Mouse (Mus musculus): ENCODE measurements around the gene Rapsn. TPM values are rescaled to one million over a fixed set of nuclear protein-coding genes. Genes with fewer than 3 reads are reported as not detected.
A peak's percentile ranks its signal among the peaks of the same experiment; 100 is the strongest.
"Not testable (repeated sequence)": the region's sequence is repeated elsewhere in the genome, so short reads cannot be mapped to it uniquely, and the experiment has no call there.

The Rapsn gene
- 24.0 and 34.6 TPM in 2 replicates for polyA plus RNA-seq (2015; fragmentation: Nextera tagmentation; extraction: Ambion mirVana)

DNA sequence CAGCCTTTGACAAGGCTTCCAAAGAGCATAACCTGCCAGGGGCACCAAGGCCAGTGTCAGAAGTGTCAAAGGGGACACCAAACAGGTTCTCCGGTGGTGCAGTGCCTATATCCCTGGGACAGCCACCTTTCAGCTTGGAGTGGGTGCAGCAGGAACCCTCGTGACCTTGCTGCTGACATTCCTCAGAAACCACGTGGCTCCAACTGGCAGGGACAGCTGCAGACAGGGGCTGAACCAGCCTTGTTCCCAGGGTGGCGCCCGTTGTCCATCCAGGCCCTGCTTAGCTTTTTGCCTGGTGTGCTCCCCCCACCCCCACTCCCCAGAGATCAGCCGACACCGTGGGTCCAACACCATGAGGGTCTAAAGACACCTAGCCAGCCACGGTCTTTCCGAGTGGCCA is at the start of gene Rapsn:
TSS of gene Rapsn (plus strand) at position 236 of the 400 bp plus-strand sequence.
- no peak within 1 kb of the TSS for H3K9ac ChIP-seq
- WGBS = 50% methylated on average over 9 of the region's 9 CpGs
- no peak within 1 kb of the TSS for H3K4me3 ChIP-seq (replicated peaks)
- no peak within 1 kb of the TSS for H3K27ac ChIP-seq (replicated peaks)
- ATAC-seq (ENCODE audit: insufficient number of reproducible peaks, low FRiP score, low TSS enrichment, low read depth) = 0 out of 2 replicates have a peak, but pooled peaks have one; percentile 55
- H3K9me3 ChIP-seq (replicated peaks) = no peaks in the 10 kb centered on the region
- no peak within 1 kb of the TSS; the same call in 1 of the 2 replicates for H3K4me2 ChIP-seq (replicated peaks)
- no peaks in the 10 kb centered on the region for H3K27me3 ChIP-seq
- H3K4me1 ChIP-seq = no peaks in the 10 kb centered on the region
- H3K36me3 ChIP-seq = no peaks in the 10 kb centered on the region

DNA sequence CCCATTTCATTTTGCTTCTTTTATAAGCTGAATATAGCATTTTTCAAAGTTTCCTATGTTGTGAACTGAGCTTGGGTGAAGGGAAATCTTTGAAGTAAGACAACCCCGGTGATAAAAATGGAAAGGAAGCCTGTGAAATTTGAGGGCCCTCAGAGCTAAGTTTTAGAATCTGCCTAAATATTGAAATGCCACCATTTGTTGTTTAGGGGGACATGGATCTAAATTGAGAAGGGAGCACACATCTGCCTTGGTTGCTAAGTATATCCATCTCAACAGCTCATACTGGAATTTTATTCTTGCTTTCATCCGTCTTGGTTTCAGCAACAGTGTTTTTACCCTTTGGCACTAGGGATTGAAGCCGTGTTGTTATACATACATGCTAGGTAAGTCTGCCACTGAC is 49.4 kb upstream of the Rapsn start:
- Histone ChIP-seq H3K9ac (no peak overlapping the region), H3K27ac (replicated peaks) (no peak overlapping the region), H3K4me1 (no peaks in the 10 kb centered on the region), H3K4me2 (replicated peaks) (no peak overlapping the region), H3K27me3 (no peaks in the 10 kb centered on the region), H3K4me3 (replicated peaks) (no peak overlapping the region), H3K36me3 (no peaks in the 10 kb centered on the region), H3K9me3 (replicated peaks) (no peaks in the 10 kb centered on the region)
- 82% methylated on average over 3 of the region's 3 CpGs for WGBS
- no peak for ATAC-seq (ENCODE audit: insufficient number of reproducible peaks, low FRiP score, low TSS enrichment, low read depth)

DNA sequence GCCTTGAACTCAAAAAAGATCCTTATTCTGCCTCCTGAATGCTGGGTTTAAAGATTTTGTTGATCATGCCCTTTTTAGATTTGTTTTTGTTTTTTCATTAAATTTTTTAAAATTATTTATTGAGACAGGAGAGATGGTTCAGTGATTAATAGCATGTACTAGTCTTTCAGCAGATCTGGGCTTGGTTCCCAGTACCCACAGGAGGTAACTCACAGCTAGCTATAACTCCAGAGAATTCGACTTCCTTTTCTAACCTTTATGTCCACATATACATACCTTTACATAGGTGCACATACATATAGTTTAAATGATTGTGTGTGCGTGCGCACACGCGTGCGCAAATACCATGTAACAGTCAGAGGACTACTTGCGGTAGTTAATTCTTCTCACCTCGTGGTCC is 26.9 kb upstream of the Rapsn start:
- 98% methylated on average over 8 of the region's 8 CpGs for WGBS
- peaks cover 73% of the 10 kb centered on the region for H3K36me3 ChIP-seq
- no peak overlapping the region for H3K4me3 ChIP-seq (replicated peaks)
- ATAC-seq (ENCODE audit: insufficient number of reproducible peaks, low FRiP score, low TSS enrichment, low read depth) = no peak
- H3K27ac ChIP-seq (replicated peaks) = no peak overlapping the region
- H3K9me3 ChIP-seq (replicated peaks) = no peaks in the 10 kb centered on the region
- H3K4me2 ChIP-seq (replicated peaks) = no peak overlapping the region
- H3K27me3 ChIP-seq = no peaks in the 10 kb centered on the region
- H3K9ac ChIP-seq = no peak overlapping the region
- H3K4me1 ChIP-seq = no peaks in the 10 kb centered on the region

DNA sequence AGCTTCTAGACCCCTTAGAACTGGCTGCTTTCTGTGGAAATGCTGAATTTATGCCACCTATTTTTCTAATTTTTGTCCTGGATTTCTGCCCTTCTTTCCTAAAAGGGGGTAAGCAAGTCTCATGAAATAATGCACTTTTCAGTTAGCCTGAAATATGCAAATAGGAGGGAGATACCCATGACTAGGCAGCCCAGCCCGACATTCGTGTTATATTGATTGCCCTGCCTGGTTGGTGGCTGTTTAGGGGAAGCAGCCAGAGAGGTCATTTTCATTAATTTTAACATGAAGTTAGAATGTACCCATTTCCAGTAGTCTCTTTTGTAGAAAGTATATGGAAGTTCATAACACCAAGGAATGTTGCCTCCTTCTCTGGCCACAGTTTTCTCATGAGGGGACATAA is 21.5 kb upstream of the Rapsn start:
- H3K4me3 ChIP-seq (replicated peaks) = no peak overlapping the region
- H3K9ac ChIP-seq = no peak overlapping the region
- H3K27me3 ChIP-seq = no peaks in the 10 kb centered on the region
- peaks cover 72% of the 10 kb centered on the region for H3K36me3 ChIP-seq
- no peak overlapping the region for H3K27ac ChIP-seq (replicated peaks)
- H3K4me1 ChIP-seq = no peaks in the 10 kb centered on the region
- H3K4me2 ChIP-seq (replicated peaks) = no peak overlapping the region
- H3K9me3 ChIP-seq (replicated peaks) = no peaks in the 10 kb centered on the region
- 94% methylated on average over 2 of the region's 2 CpGs for WGBS
- no peak for ATAC-seq (ENCODE audit: insufficient number of reproducible peaks, low FRiP score, low TSS enrichment, low read depth)

DNA sequence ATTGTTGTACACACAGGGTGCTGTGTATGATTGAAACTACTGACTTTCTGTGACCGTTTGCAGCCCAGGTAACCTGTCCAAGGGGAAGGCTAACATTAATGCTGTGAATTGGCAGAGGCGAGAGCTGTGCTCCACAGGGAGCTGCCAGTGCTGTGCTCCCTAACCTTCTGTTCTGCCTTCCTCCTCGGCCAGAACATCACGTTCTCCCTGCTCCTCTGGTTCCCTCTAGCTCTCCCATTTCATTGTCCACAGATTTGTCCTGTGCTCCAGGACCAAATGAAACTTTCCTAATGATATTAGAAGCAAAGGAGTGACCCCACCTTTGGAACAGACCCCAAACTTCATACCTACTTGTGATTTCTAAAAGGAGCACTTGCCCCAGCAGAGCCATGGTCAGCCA is 20.0 kb upstream of the Rapsn start:
- Histone ChIP-seq H3K4me3 (replicated peaks) (no peak overlapping the region), H3K4me1 (no peaks in the 10 kb centered on the region), H3K4me2 (replicated peaks) (no peak overlapping the region), H3K27me3 (no peaks in the 10 kb centered on the region), H3K36me3 (peaks cover 66% of the 10 kb centered on the region), H3K9ac (no peak overlapping the region), H3K9me3 (replicated peaks) (no peaks in the 10 kb centered on the region), H3K27ac (replicated peaks) (no peak overlapping the region)
- 83% methylated on average over 4 of the region's 4 CpGs for WGBS
- no peak for ATAC-seq (ENCODE audit: insufficient number of reproducible peaks, low FRiP score, low TSS enrichment, low read depth)

DNA sequence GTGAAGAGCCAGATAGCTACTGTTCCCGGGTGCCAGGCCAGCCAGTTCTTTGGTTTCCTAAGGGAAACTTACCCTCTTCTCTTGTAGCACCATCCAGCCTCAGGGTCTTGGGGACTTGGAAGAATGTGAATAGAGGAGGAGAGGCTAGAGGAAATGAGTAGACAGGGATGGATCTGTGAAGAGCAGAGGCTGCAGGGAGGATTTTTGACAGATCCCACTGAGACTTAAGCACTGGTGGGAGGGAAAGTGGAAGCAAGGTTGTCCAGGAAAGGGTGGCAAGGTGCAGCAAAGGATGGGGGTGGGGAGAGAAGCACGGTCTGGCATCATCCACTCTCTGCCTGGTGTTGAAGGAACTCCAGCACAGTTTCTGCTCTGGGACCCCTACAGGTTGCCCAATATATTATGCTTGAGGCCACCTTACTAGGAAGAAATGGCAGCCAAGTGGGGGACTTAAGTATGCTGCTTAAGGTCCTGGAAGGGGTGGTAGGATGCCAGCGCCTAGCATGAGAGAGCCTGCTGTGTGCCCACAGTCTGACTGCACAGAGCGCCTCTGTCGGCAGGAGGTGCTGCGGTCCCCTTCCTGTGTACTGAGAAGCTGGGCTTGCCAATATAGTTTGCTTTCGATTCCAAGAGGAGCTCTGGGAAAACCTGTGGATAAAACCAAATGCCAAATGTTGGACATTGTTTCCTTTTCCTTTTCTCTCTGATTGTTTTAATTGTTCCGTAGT is 17.2 kb upstream of the Rapsn start:
- ATAC-seq (ENCODE audit: insufficient number of reproducible peaks, low FRiP score, low TSS enrichment, low read depth) = no peak
- H3K4me1 ChIP-seq = no peaks in the 10 kb centered on the region
- 86% methylated on average over 8 of the region's 8 CpGs for WGBS
- no peaks in the 10 kb centered on the region for H3K27me3 ChIP-seq
- no peak overlapping the region for H3K4me2 ChIP-seq (replicated peaks)
- no peaks in the 10 kb centered on the region for H3K9me3 ChIP-seq (replicated peaks)
- H3K9ac ChIP-seq = no peak overlapping the region
- H3K27ac ChIP-seq (replicated peaks) = no peak overlapping the region
- H3K4me3 ChIP-seq (replicated peaks) = no peak overlapping the region
- H3K36me3 ChIP-seq = peaks cover 56% of the 10 kb centered on the region

DNA sequence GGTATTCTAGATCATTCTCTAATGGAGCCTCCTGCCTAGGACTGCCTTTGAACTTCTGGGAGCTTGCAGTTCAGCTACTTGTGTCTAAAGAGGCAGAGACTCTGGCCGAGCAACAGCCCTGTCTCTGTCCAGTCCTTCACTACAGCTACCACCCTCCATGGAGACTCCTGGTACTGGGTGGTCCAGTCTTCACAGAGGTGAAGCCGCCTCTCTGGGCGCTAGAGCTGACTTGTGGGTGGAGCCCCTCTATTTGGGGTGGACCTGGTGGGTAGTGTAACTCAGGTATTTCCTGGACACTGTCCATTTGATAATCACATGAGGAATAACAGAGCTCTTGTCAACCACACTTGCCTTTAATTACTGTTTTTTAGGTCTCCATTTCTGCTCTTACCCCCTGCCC is 15.5 kb upstream of the Rapsn start:
- no peaks in the 10 kb centered on the region for H3K27me3 ChIP-seq
- no peak for ATAC-seq (ENCODE audit: insufficient number of reproducible peaks, low FRiP score, low TSS enrichment, low read depth)
- no peak overlapping the region for H3K9ac ChIP-seq
- H3K9me3 ChIP-seq (replicated peaks) = no peaks in the 10 kb centered on the region
- no peaks in the 10 kb centered on the region for H3K4me1 ChIP-seq
- H3K36me3 ChIP-seq = peaks cover 39% of the 10 kb centered on the region
- H3K4me3 ChIP-seq (replicated peaks) = no peak overlapping the region
- no peak overlapping the region for H3K27ac ChIP-seq (replicated peaks)
- H3K4me2 ChIP-seq (replicated peaks) = no peak overlapping the region
- WGBS = 96% methylated on average over 3 of the region's 3 CpGs

DNA sequence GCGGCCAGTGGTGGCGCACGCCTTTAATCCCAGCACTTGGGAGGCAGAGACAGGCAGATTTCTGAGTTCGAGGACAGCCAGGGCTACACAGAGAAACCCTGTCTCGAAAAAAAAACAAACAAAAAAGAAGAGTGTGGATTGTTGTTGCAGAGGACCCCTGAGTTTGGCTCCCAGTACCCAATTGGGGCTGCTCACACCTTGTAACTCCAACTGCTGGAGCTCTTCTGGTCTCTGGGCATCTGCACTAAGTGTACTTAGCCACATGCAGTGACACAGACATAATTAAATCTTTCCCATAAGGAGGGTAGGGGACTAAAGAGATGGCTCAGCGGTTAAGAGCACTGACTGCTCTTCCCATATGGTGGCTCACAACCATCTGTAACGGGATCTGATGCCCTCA is 13.2 kb upstream of the Rapsn start:
- H3K9ac ChIP-seq; ATAC-seq (ENCODE audit: insufficient number of reproducible peaks, low FRiP score, low TSS enrichment, low read depth); H3K9me3 ChIP-seq (replicated peaks); H3K27me3 ChIP-seq; H3K4me3 ChIP-seq (replicated peaks); H3K4me1 ChIP-seq; H3K27ac ChIP-seq (replicated peaks); H3K4me2 ChIP-seq (replicated peaks): not testable (repeated sequence)
- H3K36me3 ChIP-seq = peaks cover 24% of the 10 kb centered on the region
- WGBS = 98% methylated on average over 7 of the region's 7 CpGs

DNA sequence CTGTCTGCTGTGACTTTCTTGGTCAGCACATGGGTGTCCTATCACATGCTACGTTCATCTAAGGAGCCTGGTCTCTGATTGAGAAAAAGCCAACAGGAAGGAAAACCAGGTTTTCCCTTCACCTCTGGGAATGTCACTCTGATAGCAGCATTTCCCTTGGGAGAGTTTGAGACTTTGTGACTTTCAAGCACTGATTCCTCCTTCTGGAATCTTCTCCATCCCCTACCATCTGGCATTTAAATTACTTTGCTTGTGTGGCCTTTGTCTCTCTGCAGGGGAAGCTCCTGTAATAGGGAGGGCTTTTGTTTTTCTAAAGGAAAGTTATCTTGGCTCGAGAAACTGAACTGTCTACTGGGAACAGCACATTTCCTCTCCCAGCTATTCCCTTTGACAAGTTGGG is 12.3 kb upstream of the Rapsn start:
- no peak overlapping the region for H3K4me2 ChIP-seq (replicated peaks)
- no peaks in the 10 kb centered on the region for H3K4me1 ChIP-seq
- 60% methylated on average over 2 of the region's 2 CpGs for WGBS
- no peak overlapping the region for H3K9ac ChIP-seq
- peaks cover 19% of the 10 kb centered on the region for H3K36me3 ChIP-seq
- H3K4me3 ChIP-seq (replicated peaks) = no peak overlapping the region
- no peak overlapping the region for H3K27ac ChIP-seq (replicated peaks)
- no peak for ATAC-seq (ENCODE audit: insufficient number of reproducible peaks, low FRiP score, low TSS enrichment, low read depth)
- H3K9me3 ChIP-seq (replicated peaks) = no peaks in the 10 kb centered on the region
- H3K27me3 ChIP-seq = no peaks in the 10 kb centered on the region

DNA sequence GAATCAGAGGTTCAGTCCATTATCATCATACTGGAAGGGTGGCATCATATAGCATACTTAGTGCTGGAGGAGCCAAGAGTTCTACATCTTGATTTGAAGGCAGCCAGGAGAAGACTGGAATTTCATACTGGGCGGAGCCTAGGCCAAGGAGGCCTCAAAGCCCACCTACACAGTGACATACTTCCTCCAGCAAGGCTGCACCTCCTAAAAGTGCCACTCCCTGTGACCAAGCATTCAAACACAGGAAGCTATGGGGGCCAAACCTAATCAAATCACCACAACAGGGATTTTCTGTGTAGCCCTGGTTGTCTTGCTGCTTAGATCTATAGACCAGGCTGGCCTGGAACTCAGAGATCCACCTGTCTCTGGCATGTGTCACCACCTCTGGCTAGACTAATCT is 11.5 kb upstream of the Rapsn start:
- no peak for ATAC-seq (ENCODE audit: insufficient number of reproducible peaks, low FRiP score, low TSS enrichment, low read depth)
- Histone ChIP-seq H3K4me3 (replicated peaks) (no peak overlapping the region), H3K27ac (replicated peaks) (no peak overlapping the region), H3K36me3 (peaks cover 16% of the 10 kb centered on the region), H3K9ac (no peak overlapping the region), H3K4me2 (replicated peaks) (no peak overlapping the region), H3K9me3 (replicated peaks) (no peaks in the 10 kb centered on the region), H3K4me1 (no peaks in the 10 kb centered on the region), H3K27me3 (no peaks in the 10 kb centered on the region)
- WGBS = 100% methylated on average over 1 of the region's 1 CpGs

DNA sequence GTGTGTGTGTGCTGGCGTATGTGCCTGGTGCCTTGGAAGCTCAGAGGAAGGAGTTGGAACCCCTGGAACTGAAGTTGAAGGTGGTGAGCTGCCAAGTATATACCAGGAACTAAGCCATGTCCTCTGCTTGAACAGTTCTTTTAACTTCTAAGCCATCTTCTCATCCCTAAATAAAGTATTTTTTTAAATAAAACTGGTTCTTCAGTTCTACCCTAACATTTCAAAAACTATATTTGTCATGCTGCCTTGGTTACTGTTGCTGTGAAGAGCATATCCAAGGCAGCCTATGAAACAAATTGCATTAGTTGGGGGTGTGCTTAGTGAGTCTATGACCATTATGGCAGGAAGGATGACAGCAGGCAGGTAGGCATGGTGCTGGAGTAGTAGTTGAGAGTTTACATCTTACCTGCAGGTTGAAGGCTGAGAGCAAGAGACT is 10.3 kb upstream of the Rapsn start:
- WGBS = 85% methylated on average over 1 of the region's 1 CpGs
- no peaks in the 10 kb centered on the region for H3K27me3 ChIP-seq
- H3K4me3 ChIP-seq (replicated peaks) = no peak overlapping the region
- ATAC-seq (ENCODE audit: insufficient number of reproducible peaks, low FRiP score, low TSS enrichment, low read depth) = no peak
- peaks cover 10% of the 10 kb centered on the region for H3K36me3 ChIP-seq
- H3K9ac ChIP-seq = no peak overlapping the region
- H3K27ac ChIP-seq (replicated peaks) = no peak overlapping the region
- no peak overlapping the region for H3K4me2 ChIP-seq (replicated peaks)
- H3K9me3 ChIP-seq (replicated peaks) = no peaks in the 10 kb centered on the region
- no peaks in the 10 kb centered on the region for H3K4me1 ChIP-seq

DNA sequence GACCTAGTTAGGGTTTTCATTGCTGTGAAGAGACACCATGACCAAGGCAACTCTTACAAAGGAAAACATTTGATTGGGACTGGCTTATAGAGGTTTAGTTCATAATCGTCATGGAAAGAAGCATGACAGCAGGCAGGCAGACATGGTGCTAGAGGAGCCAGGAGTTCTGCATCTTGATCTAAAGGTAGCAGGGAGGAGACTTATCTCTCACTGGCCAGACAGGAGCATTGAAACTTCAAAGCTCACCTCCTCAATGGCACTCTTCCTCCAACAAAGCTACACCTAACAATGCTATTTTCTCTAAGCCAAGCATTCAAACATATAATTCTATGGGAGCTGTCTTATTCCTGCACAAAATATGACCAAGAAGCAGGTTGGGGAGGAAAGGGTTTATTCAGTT is 8.9 kb upstream of the Rapsn start:
- no peaks in the 10 kb centered on the region for H3K4me1 ChIP-seq
- H3K27me3 ChIP-seq = no peaks in the 10 kb centered on the region
- WGBS = 75% methylated on average over 1 of the region's 1 CpGs
- no peaks in the 10 kb centered on the region for H3K9me3 ChIP-seq (replicated peaks)
- ATAC-seq (ENCODE audit: insufficient number of reproducible peaks, low FRiP score, low TSS enrichment, low read depth) = no peak
- 0 out of 2 replicates have a peak, but pooled peaks cover 2% of the 10 kb centered on the region for H3K36me3 ChIP-seq
- no peak overlapping the region for H3K27ac ChIP-seq (replicated peaks)
- H3K4me3 ChIP-seq (replicated peaks) = no peak overlapping the region
- H3K9ac ChIP-seq = no peak overlapping the region
- H3K4me2 ChIP-seq (replicated peaks) = no peak overlapping the region

Data from embryonic facial prominence, embryonic 15.5 days (tissue).